Mouse (Mus musculus) Patski (cell line): ENCODE measurements around the gene Aldh18a1. TPM values are rescaled to one million over a fixed set of nuclear protein-coding genes. Genes with fewer than 3 reads are reported as not detected.

Experiments
- ATAC-seq: fragments of 100-300 bp; one replicate; pipeline ENCODE4 v1.8.0; 2021
- CTCF ChIA-PET: fragments of 350-600 bp; sonication (Branson Sonifier 250); formaldehyde crosslinking; loops from one replicate; lab custom pipeline; 2022; ENCODE audit warnings: inconsistent platforms; lab: Charles Lee
- POLR2A ChIA-PET: fragments of 350-600 bp; sonication (Branson Sonifier 250); formaldehyde crosslinking; loops from one replicate; lab custom pipeline; 2022; ENCODE audit warnings: antibody characterized with exemption, inconsistent platforms; lab: Charles Lee
- DNase-seq: peaks from one replicate; pipeline ENCODE4 v3.0.0-alpha.2; 2011; ENCODE audit warnings: low read depth, low spot score
- H3K27me3 ChIP-seq: fragments of 371-371 bp; one replicate; pipeline ENCODE4 v1.5.1; 2021
- CTCF ChIP-seq: fragments of 100-300 bp; IDR thresholded peaks from one replicate; pipeline ENCODE4 v1.5.1; 2021
- in situ Hi-C: fragments of 300-500 bp; cut with MboI; formaldehyde crosslinking; loops from 3 replicates; pipeline ENCODE4 v1.11.1; 2018; ENCODE audit warnings: low pct_unique_long_range_greater_than_20kb, mixed read lengths
- polyA plus RNA-seq: library from polyadenylated mRNA; unstranded; gene quantifications from one replicate; pipeline ENCODE4 v1.2.3, GENCODE M21; 2021

The Aldh18a1 gene
- polyA plus RNA-seq, 1 experiment from 2014 or later: 73.9 TPM

DNA sequence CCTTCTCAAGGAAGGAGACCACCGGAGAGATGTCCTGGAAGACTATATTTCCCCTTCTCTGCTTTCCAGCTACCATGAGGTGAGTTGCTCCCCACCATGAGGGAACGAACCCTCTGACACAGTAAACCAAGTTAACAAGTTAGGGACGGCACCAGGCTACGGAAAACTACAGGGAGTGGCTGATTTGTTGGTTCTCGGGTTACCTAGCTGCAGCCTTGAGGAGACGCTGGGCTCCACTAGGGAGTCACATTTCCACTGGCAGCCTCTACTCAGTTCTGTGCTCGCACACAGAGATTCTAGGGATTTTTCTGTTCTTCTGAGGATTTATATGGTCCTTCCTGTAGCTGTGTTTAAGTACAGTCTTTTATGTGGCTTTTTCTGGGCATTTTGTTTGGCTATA, 32.2 kb downstream of the Aldh18a1 start:
- in situ Hi-C loops: no loop called here
- ChIA-PET CTCF (interaction anchor here (1.0 kb wide), 1 partner anchor 164 kb away, joined by 4 read pairs; no protein-coding TSS in a partner anchor), POLR2A (no interaction called here)
- ATAC-seq (no peak), DNase-seq (no peak)
- H3K27me3 ChIP-seq: no peaks in the 10 kb centered on the region
- no peak for TF ChIP-seq CTCF

DNA sequence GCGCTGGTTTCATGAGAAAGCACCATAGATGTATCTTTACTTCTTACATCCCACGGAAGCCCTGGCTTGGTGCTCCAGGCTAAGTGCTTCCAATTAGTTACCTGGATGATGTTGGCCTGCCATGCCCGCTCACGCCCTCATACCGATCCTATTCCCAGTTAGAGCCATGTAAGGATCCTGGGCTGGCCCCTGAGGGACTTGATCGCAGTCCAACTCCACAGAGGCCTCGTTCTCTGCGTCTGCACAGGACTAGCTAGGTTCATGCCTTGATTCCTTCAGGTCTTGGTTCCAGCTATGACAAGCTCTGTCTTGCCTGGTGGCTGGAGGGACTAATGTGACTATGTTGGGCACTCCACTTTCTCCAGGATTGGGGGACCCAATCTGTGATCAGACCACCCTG, 33.1 kb downstream of the Aldh18a1 start:
- ATAC-seq: no peak
- in situ Hi-C loops: no loop called here
- H3K27me3 ChIP-seq: no peaks in the 10 kb centered on the region
- ChIA-PET CTCF (no interaction called here), POLR2A (no interaction called here)
- DNase-seq: no peak
- no peak for TF ChIP-seq CTCF

- H3K27me3 ChIP-seq: no peaks in the 10 kb centered on the region
- no peak for ATAC-seq
- TF ChIP-seq CTCF: no peak
- ChIA-PET POLR2A (no interaction called here), CTCF (interaction anchor here (1.2 kb wide), 1 partner anchor 10 kb away, joined by 3 read pairs; no protein-coding TSS in a partner anchor)
- in situ Hi-C loops: no loop called here
- DNase-seq: no peak
Measured at GRCm38 (mm10) chr19:40554343-40554742, 33.9 kb downstream of the Aldh18a1 start.

DNA sequence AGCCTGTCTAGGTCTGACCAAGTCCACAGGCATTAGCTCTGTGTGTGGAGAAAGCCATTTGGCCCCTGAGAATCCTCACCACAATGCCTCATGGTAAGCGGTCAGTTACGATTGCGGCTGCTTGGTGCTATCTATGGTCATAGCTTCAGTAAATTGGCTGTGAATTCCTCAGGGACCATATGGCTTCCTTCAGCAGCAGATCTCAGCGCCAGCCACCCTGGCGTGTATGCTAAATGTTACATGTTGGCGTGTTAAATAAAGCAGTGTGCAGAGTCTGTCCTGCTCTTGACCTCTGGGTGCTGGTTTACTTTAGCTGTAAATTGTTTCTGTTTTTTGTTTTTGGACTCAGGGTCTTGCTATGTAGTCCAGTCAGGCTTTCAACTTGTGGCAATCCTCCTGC, 34.4 kb downstream of the Aldh18a1 start:
- no peak for ATAC-seq
- POLR2A ChIA-PET: interaction anchor here (0.5 kb wide), 1 partner anchor 24 kb away, joined by 3 read pairs; no protein-coding TSS in a partner anchor
- TF ChIP-seq CTCF: no peak
- DNase-seq: no peak
- H3K27me3 ChIP-seq: no peaks in the 10 kb centered on the region
- CTCF ChIA-PET: interaction anchor here (1.2 kb wide), 1 partner anchor 10 kb away, joined by 3 read pairs; no protein-coding TSS in a partner anchor
- in situ Hi-C loops: no loop called here

DNA sequence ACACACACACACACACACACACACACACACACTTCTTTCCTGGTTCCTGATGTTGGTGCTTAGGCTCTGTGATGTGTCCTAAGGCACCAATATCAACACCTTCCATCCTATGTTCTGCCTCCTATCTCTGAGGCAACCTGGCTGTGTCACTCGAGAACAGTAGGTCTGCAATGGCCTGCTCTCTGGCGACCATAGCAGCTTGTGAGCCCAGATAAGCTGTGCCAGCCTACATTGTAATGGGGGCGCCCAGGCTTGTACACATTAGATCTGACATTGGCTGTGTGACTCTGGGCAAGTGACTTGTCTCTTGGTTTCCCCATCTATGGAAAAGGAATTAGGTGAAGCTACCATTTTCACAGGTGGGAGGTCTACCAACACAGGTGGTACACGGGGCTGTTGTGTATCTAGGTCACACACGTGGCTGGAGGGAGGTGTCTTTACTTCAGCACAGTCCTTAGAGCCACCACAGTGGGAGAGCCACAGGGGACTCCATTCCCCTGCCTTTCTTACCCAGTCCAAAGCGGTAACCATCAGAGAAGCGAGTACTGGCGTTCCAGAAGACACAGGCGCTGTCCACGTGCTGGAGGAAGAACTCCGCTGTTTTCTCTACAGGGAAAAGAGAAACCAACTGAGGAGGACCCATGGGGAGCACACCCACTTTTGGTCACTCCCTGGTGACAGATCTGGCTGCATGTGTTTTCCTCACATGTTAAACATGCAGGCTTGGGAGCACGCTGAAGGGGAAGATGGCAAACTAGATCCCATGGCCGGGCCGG, 35.1 kb downstream of the Aldh18a1 start:
- TF ChIP-seq CTCF: no peak
- ChIA-PET POLR2A (interaction anchor here (0.5 kb wide), 1 partner anchor 25 kb away, joined by 3 read pairs; no protein-coding TSS in a partner anchor), CTCF (interaction anchor here (1.2 kb wide), 1 partner anchor 11 kb away, joined by 3 read pairs; no protein-coding TSS in a partner anchor)
- H3K27me3 ChIP-seq: no peaks in the 10 kb centered on the region
- DNase-seq (no peak), ATAC-seq (no peak)
- in situ Hi-C loops: no loop called here

DNA sequence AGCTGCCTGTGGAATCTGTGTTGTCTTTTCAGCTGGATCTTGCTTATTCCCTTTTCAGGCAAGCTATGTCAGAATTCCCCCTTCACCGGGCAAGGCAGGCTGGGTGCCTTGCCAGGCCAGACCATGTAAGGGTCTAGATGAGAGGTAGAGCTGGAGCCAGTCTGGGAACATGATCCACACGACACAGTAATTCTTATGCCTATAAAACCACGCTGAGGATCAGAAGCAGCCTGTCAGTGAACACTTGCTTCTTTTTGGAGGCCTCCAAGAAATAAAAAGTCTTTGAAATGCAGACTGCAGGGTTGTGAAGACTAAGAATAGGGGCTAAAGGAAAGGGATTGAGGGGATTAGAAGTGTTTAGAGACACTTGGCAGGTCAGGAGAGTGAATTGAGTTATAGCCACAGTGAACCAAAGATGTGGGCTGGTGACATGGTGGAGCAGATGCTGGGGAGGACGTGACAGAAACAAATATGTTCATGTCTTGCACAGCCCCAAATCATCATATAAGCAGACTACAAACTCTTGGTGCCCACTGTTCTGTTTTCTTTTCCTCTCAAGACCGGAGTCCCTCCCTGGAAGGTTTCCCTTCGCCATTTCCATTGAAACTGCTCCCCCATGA, 38.6 kb downstream of the Aldh18a1 start:
- in situ Hi-C loops: no loop called here
- TF ChIP-seq CTCF: no peak
- POLR2A ChIA-PET: no interaction called here
- H3K27me3 ChIP-seq: no peaks in the 10 kb centered on the region
- no peak for DNase-seq
- CTCF ChIA-PET: interaction anchor here (2.5 to 9.0 kb wide), 2 partner anchors 159 to 206 kb away, joined by 11 to 66 read pairs; no protein-coding TSS in a partner anchor
- no peak for ATAC-seq

DNA sequence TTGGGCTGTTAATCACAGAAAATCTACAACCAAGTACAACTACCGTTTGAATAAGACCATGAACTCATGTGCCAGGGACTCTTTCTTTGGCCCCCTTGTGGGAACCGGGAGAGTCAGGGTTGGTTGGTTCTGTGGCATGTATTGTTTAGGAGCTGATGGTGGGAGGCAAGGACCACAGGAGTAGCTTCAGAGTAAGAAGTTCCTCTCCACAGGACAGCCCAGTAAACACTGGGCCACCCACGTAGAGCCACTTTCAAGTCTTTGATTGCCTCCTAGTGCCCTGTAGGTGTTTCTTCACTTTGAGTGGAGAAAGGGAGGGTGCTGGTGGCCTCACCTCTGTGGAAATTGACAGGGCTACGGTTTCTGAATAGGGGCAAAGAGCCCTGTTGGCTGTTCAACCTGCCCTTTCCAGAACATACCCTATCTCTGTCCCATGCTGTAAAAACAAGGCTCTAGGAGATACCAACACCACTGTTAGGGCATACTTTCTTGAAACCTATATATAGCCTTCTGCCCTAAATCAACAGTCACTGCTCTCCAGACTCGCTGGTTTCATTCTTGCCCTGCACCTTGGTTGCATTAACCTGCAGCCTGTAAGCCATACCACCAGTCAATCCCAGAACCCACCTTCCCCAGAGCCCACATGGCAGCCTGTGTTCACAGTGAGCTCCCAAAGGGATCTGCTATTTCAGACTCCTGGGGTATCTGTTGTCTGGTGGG, 39.3 kb downstream of the Aldh18a1 start:
- ChIA-PET POLR2A (no interaction called here), CTCF (interaction anchor here (0.9 to 9.0 kb wide), 4 partner anchors 158 to 206 kb away, joined by 3 to 66 read pairs (median 9); no protein-coding TSS in a partner anchor)
- DNase-seq (no peak), ATAC-seq (peak; percentile 84)
- H3K27me3 ChIP-seq: no peaks in the 10 kb centered on the region
- in situ Hi-C loops: no loop called here
- no peak for TF ChIP-seq CTCF

DNA sequence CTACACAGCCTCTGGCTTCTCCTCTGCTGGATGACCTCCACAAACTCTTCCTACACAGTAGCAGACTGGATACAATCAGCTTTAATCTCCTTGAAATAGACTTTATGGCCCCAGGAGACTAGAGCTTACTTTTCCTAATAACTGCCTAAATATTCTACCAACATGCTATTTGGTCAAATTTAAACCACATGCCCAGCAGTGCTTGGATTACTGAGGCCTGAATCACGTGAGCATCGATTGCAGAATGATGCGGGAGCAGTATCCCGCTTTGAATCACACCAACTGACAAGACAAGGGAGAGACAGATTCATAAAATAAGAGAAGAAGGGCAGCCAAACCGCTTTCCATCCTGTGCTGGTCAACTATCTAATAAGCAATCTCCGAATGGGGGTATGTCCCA, 39.9 kb downstream of the Aldh18a1 start:
- no peaks in the 10 kb centered on the region for H3K27me3 ChIP-seq
- POLR2A ChIA-PET: no interaction called here
- CTCF ChIA-PET: interaction anchor here (0.6 to 9.0 kb wide), 5 partner anchors 10 to 205 kb away, joined by 3 to 66 read pairs (median 7); no protein-coding TSS in a partner anchor
- no peak for TF ChIP-seq CTCF
- peak; percentile 10 for ATAC-seq
- peak; percentile 33 for DNase-seq
- in situ Hi-C loops: no loop called here

GRCm38 (mm10) chr19:40544856-40545255, 43.4 kb downstream of the Aldh18a1 start:
- TF ChIP-seq CTCF: peak; percentile 98
- H3K27me3 ChIP-seq: no peaks in the 10 kb centered on the region
- peak; percentile 17 for DNase-seq
- CTCF ChIA-PET: interaction anchor here (0.7 to 9.0 kb wide), 14 partner anchors 20 to 202 kb away, joined by 3 to 66 read pairs (median 3); no protein-coding TSS in a partner anchor
- peak; percentile 60 for ATAC-seq
- in situ Hi-C loops: no loop called here
- POLR2A ChIA-PET: no interaction called here

GRCm38 (mm10) chr19:40542776-40543175, 45.5 kb downstream of the Aldh18a1 start:
- ATAC-seq: no peak
- TF ChIP-seq CTCF: no peak
- ChIA-PET POLR2A (no interaction called here), CTCF (interaction anchor here (0.8 to 9.0 kb wide), 5 partner anchors 111 to 200 kb away, joined by 3 to 66 read pairs (median 3); no protein-coding TSS in a partner anchor)
- in situ Hi-C loops: no loop called here
- no peaks in the 10 kb centered on the region for H3K27me3 ChIP-seq
- DNase-seq: no peak
